Mouse (Mus musculus): ENCODE measurements around the gene Tigd3.

The Tigd3 gene

DNA sequence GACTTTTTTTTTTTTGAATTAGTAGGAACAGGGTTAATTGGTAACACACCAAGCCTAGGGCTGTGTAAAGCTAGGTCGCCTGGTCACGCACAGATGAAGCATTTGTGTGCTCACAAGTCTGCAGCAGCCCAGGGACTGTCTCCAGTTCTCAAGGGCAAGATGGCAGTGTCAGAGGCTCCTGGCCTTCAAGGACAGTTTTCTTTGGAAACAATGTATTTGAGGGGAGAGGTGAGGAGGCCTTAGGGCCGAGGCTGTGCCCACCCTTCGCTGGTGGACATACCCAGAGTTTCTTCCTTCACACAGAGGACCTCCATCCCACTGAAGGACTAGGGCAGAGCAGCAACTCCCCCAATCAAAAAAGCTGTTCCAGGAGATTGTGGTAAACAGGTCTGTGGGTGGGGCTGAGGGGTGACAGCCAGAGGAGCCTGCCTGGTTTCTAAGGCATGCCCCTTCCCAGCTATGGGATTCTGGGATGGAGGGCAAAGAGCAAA lies 46.6 kb downstream of the Tigd3 start:
- in situ Hi-C loops (cut with MboI, MseI): loop anchor here (5.0 kb wide), 1 partner anchor 55 kb away; no protein-coding TSS in a partner anchor

DNA sequence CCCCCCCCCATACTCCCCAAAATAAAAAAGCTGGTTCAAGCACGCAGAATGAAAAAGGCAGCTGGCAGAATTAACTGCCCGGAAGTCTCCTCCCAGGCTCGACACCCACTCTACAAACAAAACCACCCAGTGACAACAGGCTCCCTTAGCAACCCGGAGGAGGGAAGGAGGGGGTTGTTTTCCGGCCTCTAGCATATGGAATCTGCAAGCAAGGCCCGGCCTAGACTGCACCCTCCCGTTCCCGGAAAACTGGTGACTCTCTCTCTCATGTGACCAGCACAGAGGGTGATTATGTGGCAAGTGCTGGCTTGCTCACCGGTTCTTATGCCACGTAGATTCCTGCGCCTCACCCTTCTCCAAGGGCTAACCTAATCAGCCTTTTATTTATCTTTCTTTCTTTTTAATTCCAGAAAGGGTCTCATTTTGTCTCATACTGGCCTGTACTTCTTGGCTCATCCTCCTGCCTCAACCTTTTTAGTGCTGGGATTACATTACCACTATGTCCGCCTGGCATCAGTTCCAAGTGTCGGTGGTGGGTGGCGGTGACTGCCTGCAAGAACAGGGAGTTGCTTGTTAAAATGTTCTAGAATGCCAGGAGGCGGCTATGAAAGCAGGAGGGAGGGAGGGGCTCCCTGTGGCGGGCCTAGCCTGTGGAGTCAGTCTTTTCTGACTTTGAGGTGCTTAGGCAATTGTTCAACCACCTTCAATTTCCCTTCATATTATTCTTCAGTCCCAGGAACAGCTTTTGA lies 47.2 kb downstream of the Tigd3 start:
- in situ Hi-C loops (cut with MboI, MseI): loop anchor here (5.0 kb wide), 1 partner anchor 54 kb away; no protein-coding TSS in a partner anchor

DNA sequence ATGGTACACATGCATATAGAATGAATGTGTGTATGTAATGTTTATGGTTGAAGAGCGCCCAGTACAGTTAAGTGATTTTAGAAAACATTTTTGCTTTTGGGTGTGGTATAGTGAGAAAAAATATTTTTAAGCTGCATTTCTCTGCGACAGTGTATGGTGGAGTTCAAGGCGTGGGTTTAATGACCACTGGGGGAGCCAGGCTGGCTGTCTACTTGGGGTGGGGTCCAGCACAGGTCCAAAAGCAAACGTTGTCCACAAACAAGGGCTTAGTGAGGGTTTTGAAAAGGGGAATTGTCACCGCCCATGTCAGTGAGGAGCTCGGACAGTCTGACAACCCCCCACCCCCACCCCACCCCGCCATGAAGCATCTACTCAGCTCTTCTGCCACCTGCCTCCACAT lies 47.8 kb downstream of the Tigd3 start:
- in situ Hi-C loops (cut with MboI, MseI): loop anchor here (5.0 kb wide), 1 partner anchor 54 kb away; no protein-coding TSS in a partner anchor

DNA sequence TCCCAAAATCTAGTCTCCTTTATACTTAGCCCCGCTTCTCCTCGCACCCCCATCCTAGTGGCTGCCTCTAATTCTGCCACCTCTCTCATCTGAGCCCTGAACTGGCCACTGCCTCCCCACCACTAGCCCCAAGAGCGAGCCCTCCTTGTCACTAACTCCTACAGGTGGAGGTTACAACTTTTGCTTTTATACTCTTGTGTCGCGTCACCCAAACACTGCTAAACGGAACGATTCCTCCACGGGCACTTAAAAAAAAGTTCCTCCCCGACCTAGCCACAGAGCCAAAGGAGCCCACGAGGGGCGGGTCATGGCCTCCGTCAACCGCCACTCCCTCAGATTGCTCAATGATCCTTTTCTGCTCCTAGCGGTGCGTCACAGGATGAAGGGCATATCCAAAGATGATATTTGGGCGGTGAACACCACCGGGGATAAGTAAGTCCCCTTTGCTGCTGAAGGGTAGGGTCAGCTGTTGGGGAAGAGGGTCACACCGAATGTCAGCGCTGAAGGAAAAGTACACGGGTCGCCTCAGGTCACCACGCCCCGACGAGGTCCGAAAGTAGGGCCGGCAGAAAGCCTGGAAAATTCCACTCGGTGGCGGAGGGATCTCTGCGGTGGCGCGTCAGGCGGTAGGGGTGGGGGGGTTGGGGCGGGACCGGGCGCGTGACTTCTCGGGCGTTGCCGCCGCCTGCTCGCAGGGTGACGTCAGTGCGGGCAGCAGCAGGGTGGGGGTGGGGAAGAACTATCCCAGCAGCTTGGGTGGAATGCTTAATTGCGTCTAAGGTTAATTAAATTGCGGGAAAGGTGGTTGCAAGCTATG lies 48.4 kb downstream of the Tigd3 start:
- in situ Hi-C loops (cut with MboI, MseI): loop anchor here (5.0 kb wide), 1 partner anchor 53 kb away; no protein-coding TSS in a partner anchor

DNA sequence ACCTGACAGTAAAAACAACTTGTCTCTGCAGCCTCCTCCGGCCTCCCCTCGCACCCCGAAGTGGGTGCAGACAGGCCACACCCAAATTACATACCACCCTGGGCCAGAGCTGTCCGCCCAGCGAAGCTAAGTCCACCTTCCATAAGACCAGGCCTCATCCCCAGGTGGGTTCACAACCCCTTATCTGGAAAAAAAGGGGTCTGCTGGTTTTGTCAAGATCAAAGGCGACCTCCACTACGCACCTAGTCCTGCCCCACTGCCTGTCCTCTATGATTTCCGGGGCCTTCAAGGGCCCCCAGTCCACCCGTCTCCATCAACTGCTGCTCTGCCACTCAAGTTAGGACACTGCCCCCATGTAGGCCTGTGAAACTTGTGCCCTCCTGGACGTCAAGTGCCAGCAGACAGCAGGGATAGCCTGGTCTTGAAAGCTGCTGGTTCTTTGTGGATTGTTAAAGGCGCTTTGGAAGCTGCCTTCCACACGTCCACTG lies 49.1 kb downstream of the Tigd3 start:
- in situ Hi-C loops (cut with MboI, MseI): loop anchor here (5.0 kb wide), 1 partner anchor 53 kb away; no protein-coding TSS in a partner anchor

DNA sequence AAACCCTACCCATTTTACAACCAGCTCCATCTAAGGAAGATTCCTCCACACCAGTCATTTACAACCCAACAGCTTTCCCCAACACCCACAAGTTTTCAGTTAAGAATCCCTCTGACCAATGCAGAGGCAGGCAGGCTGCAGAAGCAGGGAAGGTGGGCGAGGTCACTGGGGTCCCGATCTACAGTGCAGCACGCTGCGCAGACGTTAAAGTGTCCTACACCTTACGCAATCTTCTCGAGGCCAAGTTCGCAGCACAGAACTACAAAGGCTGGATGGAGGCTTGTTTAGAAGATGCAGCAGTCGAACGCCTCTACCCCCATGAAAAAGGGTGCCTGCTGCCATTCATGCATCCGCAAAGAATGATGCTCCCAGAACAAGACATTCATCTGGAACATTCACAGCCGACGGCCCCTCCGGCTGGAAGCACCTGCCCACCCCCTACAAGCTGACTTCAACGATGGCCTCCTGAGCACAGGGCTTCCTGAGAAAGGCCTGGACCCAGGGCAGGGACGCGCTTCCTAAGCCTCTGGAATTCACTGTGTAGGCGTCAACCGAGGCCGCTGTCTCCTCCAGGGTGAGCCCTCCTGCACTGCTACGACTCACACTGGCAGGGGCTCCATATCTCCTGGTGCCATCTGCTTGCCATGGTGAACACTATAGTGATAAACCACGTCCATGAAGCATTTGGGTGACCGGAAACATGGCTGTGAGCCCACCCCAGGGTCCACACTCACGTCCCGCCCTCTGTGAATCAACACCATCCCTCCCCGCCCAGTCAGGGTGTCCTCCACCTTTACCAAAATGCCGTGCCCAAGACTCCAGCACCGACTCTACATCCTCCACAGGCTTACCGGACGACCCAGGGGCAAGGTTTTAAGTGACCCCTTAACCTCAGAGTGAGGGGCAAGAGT lies 49.9 kb downstream of the Tigd3 start:
- in situ Hi-C loops (cut with MboI, MseI): no loop called here

- in situ Hi-C loops (cut with MboI, MseI): no loop called here
Observed at GRCm38 (mm10) chr19:5842785-5843730, 50.9 kb downstream of the Tigd3 start.

GRCm38 (mm10) chr19:5841999-5842784 lies 51.8 kb downstream of the Tigd3 start:
- in situ Hi-C loops (cut with MboI, MseI): no loop called here

DNA sequence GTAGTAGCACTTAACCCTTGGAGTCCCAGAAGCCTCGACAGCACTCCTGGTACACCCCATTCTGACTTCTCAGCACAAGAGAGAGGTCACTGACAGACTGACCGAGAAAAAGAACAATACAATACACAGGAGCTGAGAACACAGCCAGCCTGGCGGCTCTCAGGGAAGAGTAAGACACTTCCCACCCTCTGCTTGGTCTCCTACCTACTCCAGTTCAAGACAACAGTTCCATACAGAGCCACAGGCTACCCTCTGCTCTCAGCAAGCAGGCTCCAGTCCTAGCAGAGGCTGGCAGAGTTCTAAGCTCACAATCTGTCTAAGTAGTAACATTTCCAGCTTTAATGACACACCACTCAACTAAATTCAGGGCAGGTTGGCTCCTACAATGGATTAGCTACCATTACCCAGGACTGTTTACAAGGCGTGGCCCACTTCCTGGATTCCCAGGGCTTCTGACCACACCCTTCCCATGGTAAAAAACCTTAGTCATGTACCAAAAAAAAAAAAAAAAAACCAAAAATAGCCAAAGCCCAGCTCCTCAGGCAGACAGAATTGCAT lies 52.5 kb downstream of the Tigd3 start:
- in situ Hi-C loops (cut with MboI, MseI): no loop called here

All from T-helper 1 cell (primary cell).